Mouse (Mus musculus): Measurements from ENCODE around the gene Wipi1.
A peak's percentile ranks its signal among the peaks of the same experiment; 100 is the strongest.

- TF ChIP-seq CTCF (IDR thresholded peaks at IDR 0.05; ENCODE audit: control insufficient read depth, insufficient read depth, insufficient read length) (peak; percentile 26), MYOG (IDR thresholded peaks at IDR 0.05; ENCODE audit: control insufficient read depth, extremely low read depth, insufficient read length) (no peak), MAX (IDR thresholded peaks at IDR 0.05) (peak; percentile 54)
Measured at GRCm38 (mm10) chr11:109621183-109621582, 9.4 kb upstream of the Wipi1 start.

Measured in C2C12 (cell line).